ENCODE assay signal across 8 mouse cellular contexts in the genomic region with DNA sequence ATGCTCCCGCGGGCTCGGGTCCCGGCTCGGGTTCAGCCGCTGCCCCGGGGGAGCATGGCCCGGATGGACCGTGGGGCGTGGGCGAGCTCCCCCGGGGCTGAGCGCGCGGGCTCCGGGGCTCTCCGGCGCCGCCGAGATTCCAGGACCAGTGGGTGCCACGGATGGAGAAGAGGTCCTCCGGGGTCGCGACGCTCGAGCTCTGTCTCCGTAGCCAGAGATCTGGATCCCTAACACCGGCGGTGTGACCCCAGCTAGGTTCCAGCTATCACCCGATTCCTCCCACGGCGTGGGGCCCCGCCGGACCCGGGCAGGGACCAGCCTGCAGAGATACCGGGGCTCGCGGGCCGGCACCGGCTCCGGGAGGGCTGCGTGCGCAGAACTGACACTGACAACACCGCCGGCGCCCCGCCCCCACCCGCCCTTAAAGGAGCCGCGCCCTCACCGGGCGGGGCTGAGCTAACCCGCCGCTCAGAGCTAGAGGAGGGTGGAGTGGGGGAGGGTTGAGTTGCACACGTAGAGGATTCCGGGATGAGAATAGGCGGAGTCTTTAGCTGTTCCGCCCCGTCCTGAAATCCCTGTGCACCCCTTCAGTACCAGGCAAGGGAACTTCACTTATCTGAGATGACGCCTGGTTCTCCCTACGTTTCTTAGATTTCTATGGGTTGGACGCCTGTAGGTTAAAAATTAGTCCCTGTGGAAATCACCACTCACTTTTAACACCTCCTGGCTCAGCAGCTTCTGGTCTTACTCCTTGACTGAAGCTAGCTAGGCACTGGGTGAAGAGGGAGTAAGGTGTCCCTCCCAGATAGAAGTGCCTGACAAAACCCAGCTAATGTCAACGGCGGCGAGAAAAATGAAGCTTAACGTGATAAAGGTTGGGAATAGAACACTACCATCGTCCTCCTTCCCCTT. TPM values are rescaled to one million over a fixed set of nuclear protein-coding genes. Genes with fewer than 3 reads are reported as not detected.
DNase-seq lines count a peak whose midpoint lies in the region; ATAC-seq and TF ChIP-seq lines count a peak whose summit lies in the region.

A gene (minus strand): TSS at position 399 of the 912 bp plus-strand sequence.

- no peak for TF ChIP-seq CTCF in bone marrow macrophage, adult 2 months (IDR thresholded peaks at IDR 0.05; ENCODE audit: low read depth, low read length)
- TF ChIP-seq CTCF in embryonic fibroblast, embryonic 13.5 days (IDR thresholded peaks at IDR 0.05; ENCODE audit: borderline replicate concordance, insufficient read depth, low read length): no peak

- H3K9me3 ChIP-seq in kidney, embryonic 14.5 days (ENCODE audit: control insufficient read depth, low read length): no peaks in the 10 kb centered on the region
- no peaks in the 10 kb centered on the region for H3K9me3 ChIP-seq in limb, embryonic 15.5 days

- peak within 1 kb of the TSS; percentile 81 for H3K9ac ChIP-seq in kidney, embryonic 14.5 days (ENCODE audit: low read depth, low read length)
- H3K9ac ChIP-seq in limb, embryonic 15.5 days: peak within 1 kb of the TSS; percentile 82

- peak within 1 kb of the TSS; percentile 74 for H3K27ac ChIP-seq in bone marrow macrophage, adult 2 months (ENCODE audit: insufficient read depth, low read depth, low read length)
- peak within 1 kb of the TSS; percentile 16 for H3K27ac ChIP-seq in embryonic fibroblast, embryonic 13.5 days (ENCODE audit: insufficient read depth, low read length)
- H3K27ac ChIP-seq in kidney, embryonic 14.5 days (ENCODE audit: low read depth, low read length): peak within 1 kb of the TSS; percentile 44; the same call in 1 of the 2 replicates
- H3K27ac ChIP-seq in limb, embryonic 15.5 days: peak within 1 kb of the TSS; percentile 83

- no peak for TF ChIP-seq POLR2A in bone marrow macrophage, adult 2 months (IDR thresholded peaks at IDR 0.05; ENCODE audit: borderline replicate concordance, low read depth, low read length)
- TF ChIP-seq POLR2A in embryonic fibroblast, embryonic 13.5 days (IDR thresholded peaks at IDR 0.05; ENCODE audit: low read depth, low read length): peak; percentile 78

- no peaks in the 10 kb centered on the region for H3K27me3 ChIP-seq in kidney, embryonic 14.5 days (ENCODE audit: control insufficient read depth, insufficient read depth, low read length)
- no peaks in the 10 kb centered on the region for H3K27me3 ChIP-seq in limb, embryonic 15.5 days

- ATAC-seq in kidney, embryonic 14.5 days (ENCODE audit: low FRiP score, low TSS enrichment): peak; percentile 98
- ATAC-seq in limb, embryonic 15.5 days (ENCODE audit: insufficient number of reproducible peaks, low FRiP score, low TSS enrichment, low read depth): peak; percentile 99
- peak; percentile 85 for ATAC-seq in monocyte, adult 5-6 weeks (replicated peaks; ENCODE audit: insufficient number of reproducible peaks, low FRiP score, low TSS enrichment, poor library complexity, severe bottlenecking)

- peaks cover 30% of the 10 kb centered on the region for H3K4me1 ChIP-seq in bone marrow macrophage, adult 2 months (ENCODE audit: control insufficient read depth, insufficient read depth, low read length)
- 0 out of 2 replicates have a peak, but pooled peaks cover 7% of the 10 kb centered on the region for H3K4me1 ChIP-seq in embryonic fibroblast, embryonic 13.5 days (ENCODE audit: control insufficient read depth, insufficient read depth, low read length)
- peaks cover 22% of the 10 kb centered on the region for H3K4me1 ChIP-seq in kidney, embryonic 14.5 days (ENCODE audit: control insufficient read depth, insufficient read depth, low read length)
- H3K4me1 ChIP-seq in limb, embryonic 15.5 days: peaks cover 24% of the 10 kb centered on the region

- peaks cover 17% of the 10 kb centered on the region for H3K36me3 ChIP-seq in kidney, embryonic 14.5 days (ENCODE audit: control insufficient read depth, insufficient read depth, low read length)
- peaks cover 20% of the 10 kb centered on the region for H3K36me3 ChIP-seq in limb, embryonic 15.5 days

- DNase-seq in 416B (ENCODE audit: low read depth): peak; percentile 94
- DNase-seq in heart, adult 9 months (ENCODE audit: low spot score in 2 of 2): peak; percentile 91 to 93
- peak; percentile 88 to 94 for DNase-seq in spleen, postnatal 4 days (ENCODE audit: low spot score in 2 of 2)

- WGBS in kidney, embryonic 14.5 days: under 1% methylated on average over 65 of the region's 67 CpGs
- WGBS in limb, embryonic 15.5 days: under 1% methylated on average over 64 of the region's 67 CpGs

- peak within 1 kb of the TSS; percentile 94 for H3K4me3 ChIP-seq in bone marrow macrophage, adult 2 months (ENCODE audit: insufficient read depth, low read length)
- peak within 1 kb of the TSS; percentile 75 for H3K4me3 ChIP-seq in embryonic fibroblast, embryonic 13.5 days (ENCODE audit: insufficient read depth, low read length)
- H3K4me3 ChIP-seq in kidney, embryonic 14.5 days (ENCODE audit: low read length): peak within 1 kb of the TSS; percentile 94
- peak within 1 kb of the TSS; percentile 92 for H3K4me3 ChIP-seq in limb, embryonic 15.5 days

- H3K4me2 ChIP-seq in kidney, embryonic 14.5 days (replicated peaks; ENCODE audit: low read depth, low read length): peak within 1 kb of the TSS; percentile 94
- H3K4me2 ChIP-seq in limb, embryonic 15.5 days: peak within 1 kb of the TSS; percentile 94

RNA-seq across cellular contexts. Expression of the gene that starts here (rescaled TPM):
- polyA plus RNA-seq in bone marrow macrophage, adult 2 months (2012; ENCODE audit: insufficient read depth, insufficient read length, missing spikeins): 19.9 and 24.0 TPM in 2 replicates
- 9.4 and 10.5 TPM in 2 replicates for polyA plus RNA-seq in embryonic fibroblast, embryonic 13.5 days (2011; ENCODE audit: insufficient read length, low read depth, missing spikeins)
- 6.7 and 7.6 TPM in 2 replicates for polyA plus RNA-seq in kidney, embryonic 14.5 days (2014; fragmentation: Nextera tagmentation; extraction: Ambion mirVana)
- 6.9 and 7.1 TPM in 2 replicates for polyA plus RNA-seq in limb, embryonic 15.5 days (2015; fragmentation: Nextera tagmentation; extraction: Ambion mirVana)
- total RNA-seq in monocyte, adult 5-6 weeks (2017): 6.0 to 18.9 TPM (median 12.2 TPM) in 3 replicates

Comparison
In these comparisons a context has a peak if more than half of its experiments do, and no peak if none do; other contexts are left out.
1. Peak in every context shown above with its lines: DNase-seq, ATAC-seq, H3K4me3 ChIP-seq and H3K27ac ChIP-seq.
2. H3K27ac ChIP-seq: peak in every context shown above with its lines; median percentile 83 in limb, embryonic 15.5 days; 74 in bone marrow macrophage, adult 2 months; 44 in kidney, embryonic 14.5 days; 16 in embryonic fibroblast, embryonic 13.5 days.